9 mouse cellular contexts compared by ENCODE assay signal in genomic region chr11:69877878-69878277, GRCm38 (mm10). TPM values are rescaled to one million over a fixed set of nuclear protein-coding genes. Genes with fewer than 3 reads are reported as not detected.
DNase-seq lines count a peak whose midpoint lies in the region; ATAC-seq and TF ChIP-seq lines count a peak whose summit lies in the region.
"Had no signal": no experiment of that assay in that cellular context is flagged by ENCODE, and none has a peak within 500 bp of the region (broad histone marks: within the 10 kb centered on the region; RNA-seq: fewer than 3 reads in every experiment).

Tmem95 (minus strand) TSS chr11:69878018.

- H3K9me3 ChIP-seq in embryonic facial prominence, embryonic 15.5 days (replicated peaks) = no peaks in the 10 kb centered on the region
- no peaks in the 10 kb centered on the region for H3K9me3 ChIP-seq in hindbrain, postnatal 0 days (ENCODE audit: low read length)
- H3K9me3 ChIP-seq in midbrain, postnatal 0 days (ENCODE audit: low read length) = no peaks in the 10 kb centered on the region

- no peak for ATAC-seq in embryonic facial prominence, embryonic 15.5 days (ENCODE audit: insufficient number of reproducible peaks, low FRiP score, low TSS enrichment, low read depth)
- no peak for ATAC-seq in hindbrain, postnatal 0 days
- ATAC-seq in midbrain, postnatal 0 days (ENCODE audit: low FRiP score) = no peak

- peak within 1 kb of the TSS; percentile 94 for H3K27ac ChIP-seq in embryonic facial prominence, embryonic 15.5 days (replicated peaks)
- H3K27ac ChIP-seq in hindbrain, postnatal 0 days = no peak within 1 kb of the TSS
- H3K27ac ChIP-seq in midbrain, postnatal 0 days (ENCODE audit: low read depth, low read length) = 0 out of 2 replicates have a peak within 1 kb of the TSS, but pooled peaks have one; percentile 32

- H3K4me3 ChIP-seq in embryonic facial prominence, embryonic 15.5 days (replicated peaks) = peak within 1 kb of the TSS; percentile 26
- 0 out of 2 replicates have a peak within 1 kb of the TSS, but pooled peaks have one; percentile 7 for H3K4me3 ChIP-seq in hindbrain, postnatal 0 days (ENCODE audit: low read length)
- no peak within 1 kb of the TSS for H3K4me3 ChIP-seq in midbrain, postnatal 0 days (ENCODE audit: low read depth, low read length)

- H3K4me2 ChIP-seq in embryonic facial prominence, embryonic 15.5 days (replicated peaks) = peak within 1 kb of the TSS; percentile 88
- H3K4me2 ChIP-seq in hindbrain, postnatal 0 days (ENCODE audit: low read depth, low read length) = peak within 1 kb of the TSS; percentile 42
- H3K4me2 ChIP-seq in midbrain, postnatal 0 days (ENCODE audit: low read depth, low read length, poor library complexity, severe bottlenecking) = peak within 1 kb of the TSS; percentile 10; the same call in 1 of the 2 replicates

- DNase-seq in kidney, postnatal 10 days = peak; percentile 35
- no peak for DNase-seq in kidney, postnatal 4 days
- DNase-seq in hindbrain, postnatal 0 days (ENCODE audit: low spot score) = no peak
- no peak for DNase-seq in midbrain, postnatal 0 days (ENCODE audit: low spot score)
- no peak for DNase-seq in adrenal gland, adult (ENCODE audit: inconsistent age in 2 of 2, low spot score in 1 of 2)
- no peak for DNase-seq in spleen, postnatal 10 days (ENCODE audit: low spot score in 2 of 2)
- no peak for DNase-seq in urinary bladder, postnatal 36 days (ENCODE audit: low spot score in 2 of 2)
- DNase-seq: layer of hippocampus, postnatal 36 days had no signal

- 71% methylated on average over 11 of the region's 11 CpGs for WGBS in embryonic facial prominence, embryonic 15.5 days
- WGBS in hindbrain, postnatal 0 days = 78% methylated on average over 11 of the region's 11 CpGs
- 87% methylated on average over 11 of the region's 11 CpGs for WGBS in midbrain, postnatal 0 days

- H3K9ac ChIP-seq in embryonic facial prominence, embryonic 15.5 days = 0 out of 2 replicates have a peak within 1 kb of the TSS, but pooled peaks have one; percentile 9
- H3K9ac ChIP-seq in hindbrain, postnatal 0 days (replicated peaks; ENCODE audit: low read length) = no peak within 1 kb of the TSS
- H3K9ac ChIP-seq in midbrain, postnatal 0 days (replicated peaks; ENCODE audit: low read length, poor library complexity, severe bottlenecking) = 0 out of 2 replicates have a peak within 1 kb of the TSS, but pooled peaks have one; percentile 24

- H3K4me1 ChIP-seq in embryonic facial prominence, embryonic 15.5 days = peaks cover 65% of the 10 kb centered on the region
- H3K4me1 ChIP-seq in hindbrain, postnatal 0 days (ENCODE audit: insufficient read depth, low read length) = peaks cover 5% of the 10 kb centered on the region; the same call in 1 of the 2 replicates
- no peaks in the 10 kb centered on the region for H3K4me1 ChIP-seq in midbrain, postnatal 0 days (ENCODE audit: insufficient read depth, low read length)

- no peaks in the 10 kb centered on the region for H3K36me3 ChIP-seq in embryonic facial prominence, embryonic 15.5 days
- no peaks in the 10 kb centered on the region for H3K36me3 ChIP-seq in hindbrain, postnatal 0 days (ENCODE audit: insufficient read depth, low read length)
- H3K36me3 ChIP-seq in midbrain, postnatal 0 days (ENCODE audit: insufficient read depth, low read length) = no peaks in the 10 kb centered on the region

- H3K27me3 ChIP-seq in embryonic facial prominence, embryonic 15.5 days = no peaks in the 10 kb centered on the region
- no peaks in the 10 kb centered on the region for H3K27me3 ChIP-seq in hindbrain, postnatal 0 days (ENCODE audit: insufficient read depth, low read length)
- H3K27me3 ChIP-seq in midbrain, postnatal 0 days (ENCODE audit: insufficient read depth, low read length) = no peaks in the 10 kb centered on the region

- TF ChIP-seq CTCF in hindbrain, postnatal 0 days (IDR thresholded peaks at IDR 0.05; ENCODE audit: low read depth) = no peak
- no peak for TF ChIP-seq CTCF in midbrain, postnatal 0 days (IDR thresholded peaks at IDR 0.05)

RNA-seq across cellular contexts. Expression of gene Tmem95, which starts in this region (rescaled TPM):
- 0.35 and 0.47 TPM in 2 replicates for polyA plus RNA-seq in embryonic facial prominence, embryonic 15.5 days (2015; fragmentation: Nextera tagmentation; extraction: Ambion mirVana)
- not detected in 2 replicates for total RNA-seq in hindbrain, postnatal 0 days (2014; rRNA removed)
- not detected in 2 replicates for polyA plus RNA-seq in hindbrain, postnatal 0 days (2015; fragmentation: Nextera tagmentation; extraction: Ambion mirVana)
- not detected in 2 replicates for total RNA-seq in midbrain, postnatal 0 days (2014; rRNA removed)
- not detected in 2 replicates for polyA plus RNA-seq in midbrain, postnatal 0 days (2015; fragmentation: Nextera tagmentation; extraction: Ambion mirVana)
- total RNA-seq: layer of hippocampus, postnatal 36 days had no signal

Comparison
In these comparisons a context has a peak if more than half of its experiments do, and no peak if none do; other contexts are left out.
1. H3K4me2 ChIP-seq: peak in every context shown above with its lines; median percentile 88 in embryonic facial prominence, embryonic 15.5 days; 42 in hindbrain, postnatal 0 days; 10 in midbrain, postnatal 0 days.